ENCODE assay signal across 9 mouse cellular contexts in the genomic region with DNA sequence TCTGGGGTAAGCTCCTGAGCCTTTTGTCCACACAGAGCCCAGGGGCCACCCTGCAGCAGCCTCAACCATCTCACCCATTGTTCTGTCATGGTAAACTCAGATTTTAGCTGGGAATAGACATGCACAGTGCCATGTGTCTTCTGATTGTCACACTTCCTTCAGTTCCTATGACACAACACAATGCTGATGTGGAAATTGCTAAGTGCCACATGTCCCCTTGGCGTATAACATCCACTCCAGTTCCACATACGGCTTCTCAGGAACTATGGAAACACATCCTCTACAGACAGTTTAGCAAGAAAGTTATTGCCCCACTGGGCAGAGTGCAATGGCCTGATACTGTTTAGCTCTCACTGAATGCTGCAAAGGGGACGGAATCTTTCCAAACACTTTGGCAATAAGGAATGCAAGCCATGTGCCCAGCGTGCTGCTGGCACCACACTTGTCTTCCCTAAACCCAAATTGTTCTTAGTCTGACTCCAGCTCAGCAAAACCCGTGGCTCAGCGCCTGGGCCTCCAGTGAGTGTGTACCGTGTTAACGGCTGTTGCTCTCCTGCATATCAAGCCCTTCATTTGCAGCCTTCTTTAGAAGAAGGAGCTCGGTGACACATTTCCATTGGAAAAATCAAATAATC.
DNase-seq lines count a peak whose midpoint lies in the region; ATAC-seq and TF ChIP-seq lines count a peak whose summit lies in the region.
"Had no signal": no experiment of that assay in that cellular context is flagged by ENCODE, and none has a peak within 500 bp of the region (broad histone marks: within the 10 kb centered on the region; RNA-seq: fewer than 3 reads in every experiment).

No protein-coding gene starts in this region.

- no peak for TF ChIP-seq CTCF in bone marrow macrophage, adult 2 months (IDR thresholded peaks at IDR 0.05; ENCODE audit: low read depth, low read length)
- TF ChIP-seq CTCF in stomach, postnatal 0 days (IDR thresholded peaks at IDR 0.05; ENCODE audit: low read depth) = no peak

- no peak for DNase-seq in heart, adult 9 months (ENCODE audit: low spot score in 2 of 2)
- DNase-seq in limb, embryonic 11.5 days (ENCODE audit: low spot score) = no peak
- DNase-seq in stomach, postnatal 0 days (ENCODE audit: low spot score) = no peak
- DNase-seq in embryo, embryonic 10.5 days (ENCODE audit: low spot score) = no peak
- no peak for DNase-seq in urinary bladder, adult 2 months (ENCODE audit: low spot score)

- no peaks in the 10 kb centered on the region for H3K27me3 ChIP-seq in heart, embryonic 13.5 days (replicated peaks)
- H3K27me3 ChIP-seq in embryonic facial prominence, embryonic 13.5 days = no peaks in the 10 kb centered on the region
- no peaks in the 10 kb centered on the region for H3K27me3 ChIP-seq in limb, embryonic 11.5 days (ENCODE audit: control insufficient read depth, insufficient read depth, low read length)
- H3K27me3 ChIP-seq in stomach, postnatal 0 days (ENCODE audit: control insufficient read depth, insufficient read depth, low read length) = no peaks in the 10 kb centered on the region
- H3K27me3 ChIP-seq: Patski had no signal

- H3K4me2 ChIP-seq in heart, embryonic 13.5 days = no peak overlapping the region
- peak overlapping the region; percentile 16; the same call in 1 of the 2 replicates for H3K4me2 ChIP-seq in embryonic facial prominence, embryonic 13.5 days
- no peak overlapping the region for H3K4me2 ChIP-seq in limb, embryonic 11.5 days (ENCODE audit: low read depth, severe bottlenecking)
- no peak overlapping the region for H3K4me2 ChIP-seq in stomach, postnatal 0 days (replicated peaks; ENCODE audit: low read depth)

- H3K36me3 ChIP-seq in heart, embryonic 13.5 days = no peaks in the 10 kb centered on the region
- H3K36me3 ChIP-seq in embryonic facial prominence, embryonic 13.5 days = no peaks in the 10 kb centered on the region
- no peaks in the 10 kb centered on the region for H3K36me3 ChIP-seq in limb, embryonic 11.5 days (ENCODE audit: control insufficient read depth, insufficient read depth, low read length)
- H3K36me3 ChIP-seq in stomach, postnatal 0 days (ENCODE audit: control insufficient read depth, insufficient read depth, low read length) = no peaks in the 10 kb centered on the region

- H3K4me1 ChIP-seq in heart, embryonic 13.5 days = peaks cover 50% of the 10 kb centered on the region
- H3K4me1 ChIP-seq in bone marrow macrophage, adult 2 months (ENCODE audit: control insufficient read depth, insufficient read depth, low read length) = peaks cover 14% of the 10 kb centered on the region
- peaks cover 88% of the 10 kb centered on the region for H3K4me1 ChIP-seq in embryonic facial prominence, embryonic 13.5 days
- H3K4me1 ChIP-seq in limb, embryonic 11.5 days (ENCODE audit: control insufficient read depth, insufficient read depth, low read length) = peaks cover 61% of the 10 kb centered on the region
- peaks cover 4% of the 10 kb centered on the region; the same call in 1 of the 2 replicates for H3K4me1 ChIP-seq in stomach, postnatal 0 days (replicated peaks; ENCODE audit: control insufficient read depth, insufficient read depth)

- H3K27ac ChIP-seq in heart, embryonic 13.5 days (replicated peaks) = peak overlapping the region; percentile 68
- H3K27ac ChIP-seq in bone marrow macrophage, adult 2 months (ENCODE audit: insufficient read depth, low read depth, low read length) = peak overlapping the region; percentile 4; the same call in 1 of the 2 replicates
- peak overlapping the region; percentile 81 for H3K27ac ChIP-seq in embryonic facial prominence, embryonic 13.5 days
- H3K27ac ChIP-seq in limb, embryonic 11.5 days (replicated peaks; ENCODE audit: low read depth, low read length) = peak overlapping the region; percentile 25; the same call in 1 of the 2 replicates
- H3K27ac ChIP-seq in stomach, postnatal 0 days (replicated peaks) = peak overlapping the region; percentile 24; the same call in 1 of the 2 replicates

- no peak for TF ChIP-seq POLR2A in bone marrow macrophage, adult 2 months (IDR thresholded peaks at IDR 0.05; ENCODE audit: borderline replicate concordance, low read depth, low read length)

- H3K9me3 ChIP-seq in heart, embryonic 13.5 days = no peaks in the 10 kb centered on the region
- no peaks in the 10 kb centered on the region for H3K9me3 ChIP-seq in embryonic facial prominence, embryonic 13.5 days
- H3K9me3 ChIP-seq in limb, embryonic 11.5 days (ENCODE audit: control insufficient read depth, low read length) = no peaks in the 10 kb centered on the region
- no peaks in the 10 kb centered on the region for H3K9me3 ChIP-seq in stomach, postnatal 0 days (ENCODE audit: control insufficient read depth, low read length)

- no peak for TF ChIP-seq EP300 in stomach, postnatal 0 days (optimal IDR thresholded peaks at IDR 0.05)

- WGBS in heart, embryonic 13.5 days = 58% methylated on average over 9 of the region's 9 CpGs
- WGBS in embryonic facial prominence, embryonic 13.5 days = 43% methylated on average over 9 of the region's 9 CpGs
- WGBS in limb, embryonic 11.5 days = 60% methylated on average over 9 of the region's 9 CpGs
- 55% methylated on average over 9 of the region's 9 CpGs for WGBS in stomach, postnatal 0 days

- no peak overlapping the region for H3K4me3 ChIP-seq in heart, embryonic 13.5 days
- no peak overlapping the region for H3K4me3 ChIP-seq in bone marrow macrophage, adult 2 months (ENCODE audit: insufficient read depth, low read length)
- H3K4me3 ChIP-seq in embryonic facial prominence, embryonic 13.5 days = no peak overlapping the region
- H3K4me3 ChIP-seq in limb, embryonic 11.5 days (ENCODE audit: low read depth, low read length) = no peak overlapping the region
- H3K4me3 ChIP-seq in stomach, postnatal 0 days (ENCODE audit: low read depth, low read length) = no peak overlapping the region

- no peak for ATAC-seq in heart, embryonic 13.5 days (ENCODE audit: extremely low read depth, insufficient number of reproducible peaks, low FRiP score, low TSS enrichment)
- no peak; the same call in 1 of the 2 replicates for ATAC-seq in embryonic facial prominence, embryonic 13.5 days (ENCODE audit: insufficient number of reproducible peaks, insufficient read depth, low FRiP score, low TSS enrichment, low read depth)
- no peak; the same call in 1 of the 2 replicates for ATAC-seq in limb, embryonic 11.5 days (ENCODE audit: insufficient number of reproducible peaks, low FRiP score, low TSS enrichment, low read depth)
- ATAC-seq in stomach, postnatal 0 days (ENCODE audit: low FRiP score, low TSS enrichment) = no peak
- ATAC-seq: Patski had no signal

- no peak overlapping the region for H3K9ac ChIP-seq in heart, embryonic 13.5 days
- H3K9ac ChIP-seq in embryonic facial prominence, embryonic 13.5 days = no peak overlapping the region
- no peak overlapping the region for H3K9ac ChIP-seq in limb, embryonic 11.5 days (ENCODE audit: low read length)
- H3K9ac ChIP-seq in stomach, postnatal 0 days (ENCODE audit: low read length) = no peak overlapping the region

Comparison
In these comparisons a context has a peak if more than half of its experiments do, and no peak if none do; other contexts are left out.
1. H3K27ac ChIP-seq: peak in every context shown above with its lines; median percentile 81 in embryonic facial prominence, embryonic 13.5 days; 68 in heart, embryonic 13.5 days; 25 in limb, embryonic 11.5 days; 24 in stomach, postnatal 0 days; 4 in bone marrow macrophage, adult 2 months.